Mouse (Mus musculus) mouse trophoblast stem cell (cell line): ENCODE measurements around the gene Uhrf1bp1l.
"Not testable (repeated sequence)": the region's sequence is repeated elsewhere in the genome, so short reads cannot be mapped to it uniquely, and the experiment has no call there.

ENCODE experiments used
- in situ Hi-C, 2 experiments: fragments of 300-500 bp; cut with MseI, MboI; formaldehyde crosslinking; loops; 2 replicates in 1 of 2; 3 replicates in 1 of 2; pipeline ENCODE4 v1.15.1; 2025

Gene Uhrf1bp1l

GRCm38 (mm10) chr10:89744871-89745665 is at the start of gene Uhrf1bp1l:
Uhrf1bp1l (plus strand) TSS chr10:89744991.
- in situ Hi-C loops = no loop called here

DNA sequence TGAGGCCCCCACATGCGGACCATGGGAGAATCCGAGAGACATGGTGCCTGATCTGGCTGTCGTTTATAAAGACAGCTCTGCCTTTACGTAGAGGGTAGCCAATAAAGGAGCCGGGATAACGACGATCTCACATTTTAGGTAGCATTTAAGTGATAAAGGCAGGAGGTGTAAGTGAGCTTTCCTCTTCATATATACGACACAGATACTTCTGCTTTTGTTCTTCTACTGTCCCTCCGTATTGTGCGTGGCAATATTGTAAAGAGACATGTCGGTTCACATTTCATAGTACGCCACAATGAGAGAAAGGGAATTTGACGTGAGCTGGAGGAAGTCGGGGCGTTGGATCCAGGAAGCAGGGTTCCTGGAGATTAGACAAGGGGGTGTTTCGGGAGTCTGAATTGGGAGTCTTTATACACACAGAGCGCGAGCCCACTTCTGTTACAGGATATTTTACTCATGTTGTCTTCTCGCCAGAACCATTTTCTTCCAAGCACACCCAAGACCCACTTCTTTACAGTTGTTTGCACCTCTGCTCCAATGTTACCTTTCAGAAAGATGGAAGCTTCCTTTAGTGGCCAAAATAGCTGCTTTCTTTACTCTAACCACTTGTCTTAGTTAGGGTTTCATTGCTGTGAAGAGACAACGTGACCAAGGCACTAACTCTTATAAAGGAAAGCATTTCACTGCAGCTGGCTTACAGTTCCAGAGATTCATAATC is 49.4 kb upstream of the Uhrf1bp1l start:
- in situ Hi-C loops = no loop called here

- in situ Hi-C loops = not testable (repeated sequence)
Observed at GRCm38 (mm10) chr10:89696270-89696669, 48.5 kb upstream of the Uhrf1bp1l start.

- in situ Hi-C loops = no loop called here
Observed at GRCm38 (mm10) chr10:89697956-89698355, 46.8 kb upstream of the Uhrf1bp1l start.

DNA sequence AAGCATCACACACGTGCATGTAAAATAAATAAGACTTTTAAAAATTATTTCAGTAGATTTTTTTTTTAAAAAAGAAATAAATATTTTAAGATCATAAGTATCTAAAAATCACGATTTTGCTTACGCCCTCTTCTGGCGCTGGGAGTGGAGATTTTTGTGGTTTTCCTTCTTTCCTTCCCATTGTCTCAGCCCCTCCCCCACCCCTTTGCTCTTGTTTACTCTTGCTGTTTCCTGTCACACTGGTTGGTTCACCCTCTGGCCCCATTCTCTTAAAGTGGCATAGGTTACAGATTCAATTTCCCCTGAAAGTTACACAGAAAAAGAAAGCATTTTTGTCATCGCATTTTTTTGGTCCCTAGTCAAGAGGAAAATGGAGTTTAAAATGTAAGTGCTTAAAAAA is 41.7 kb upstream of the Uhrf1bp1l start:
- in situ Hi-C loops = no loop called here

DNA sequence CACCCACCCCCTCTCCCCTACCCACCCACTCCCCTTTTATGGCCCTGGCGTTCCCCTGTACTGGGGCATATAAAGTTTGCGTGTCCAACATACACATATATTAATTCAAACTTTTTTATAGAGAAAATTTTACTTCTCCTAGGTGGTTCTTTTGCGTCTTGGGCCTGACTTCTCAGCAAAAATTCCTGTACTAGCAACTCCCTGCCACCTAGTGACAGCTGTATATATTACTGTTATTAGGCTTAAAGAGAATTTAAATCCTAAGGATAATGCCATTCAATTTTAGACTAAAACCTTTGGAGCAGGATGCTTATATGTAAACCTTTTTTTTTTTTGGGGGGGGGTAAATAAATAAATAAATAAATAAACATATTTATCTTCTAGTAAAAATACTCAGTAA is 37.4 kb upstream of the Uhrf1bp1l start:
- in situ Hi-C loops = no loop called here

DNA sequence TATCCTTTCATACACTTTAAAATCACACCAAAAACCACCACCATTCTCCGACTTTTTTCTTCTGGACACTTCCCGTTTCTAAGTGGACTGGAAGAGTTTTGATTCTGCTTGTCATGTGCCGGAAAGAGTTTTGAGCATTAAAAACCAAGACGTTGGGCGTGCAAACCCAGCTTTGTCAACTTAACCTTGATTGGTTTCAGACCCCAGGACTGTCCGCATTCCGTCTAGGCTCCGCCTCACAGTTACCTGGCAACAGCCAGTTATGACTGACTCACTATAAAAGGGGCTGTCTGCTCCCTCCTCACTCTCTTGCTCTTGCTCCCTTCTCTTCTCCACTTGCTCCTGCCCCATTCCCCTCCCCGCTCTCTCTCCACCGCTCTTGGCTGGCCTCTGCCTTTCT is 36.1 kb upstream of the Uhrf1bp1l start:
- in situ Hi-C loops = no loop called here

GRCm38 (mm10) chr10:89714910-89715309 is 29.9 kb upstream of the Uhrf1bp1l start:
- in situ Hi-C loops = no loop called here

DNA sequence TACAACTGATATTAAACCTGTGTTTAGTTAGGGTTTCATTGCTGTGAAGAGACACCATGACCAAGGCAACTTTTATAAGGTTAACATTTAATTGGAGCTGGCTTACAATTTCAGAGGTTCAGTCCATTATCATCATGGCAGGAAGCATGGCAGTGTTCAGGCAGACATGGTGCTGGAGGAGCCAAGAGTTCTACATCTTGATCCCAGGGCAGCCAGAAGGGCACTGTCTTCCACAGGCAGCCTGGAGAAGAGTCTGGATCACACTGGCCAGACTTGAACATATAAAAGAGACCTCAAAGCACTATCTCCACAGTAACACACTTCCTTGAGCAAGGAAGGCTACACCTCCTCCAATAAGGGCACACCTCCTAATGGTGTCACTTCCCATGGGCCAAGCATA is 24.5 kb upstream of the Uhrf1bp1l start:
- in situ Hi-C loops = no loop called here

DNA sequence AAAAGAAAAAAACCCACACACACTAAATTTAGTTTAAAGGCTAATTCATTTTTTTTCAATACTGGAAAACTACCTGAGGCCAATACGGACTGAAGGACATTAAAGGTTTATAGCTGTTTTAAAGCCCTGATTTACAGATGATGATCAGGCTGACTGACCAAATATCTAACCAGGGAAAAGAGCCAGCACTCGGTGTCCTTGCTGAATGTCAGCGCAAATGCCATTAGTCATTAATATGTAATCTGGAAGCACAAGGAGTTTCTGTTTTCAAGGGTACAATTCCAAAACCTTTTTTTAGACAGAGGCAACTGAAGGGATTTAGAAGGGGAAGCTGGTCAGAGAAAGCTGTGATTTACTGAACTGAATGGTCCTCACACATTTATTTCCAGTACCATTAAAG is 24.0 kb upstream of the Uhrf1bp1l start:
- in situ Hi-C loops = no loop called here

DNA sequence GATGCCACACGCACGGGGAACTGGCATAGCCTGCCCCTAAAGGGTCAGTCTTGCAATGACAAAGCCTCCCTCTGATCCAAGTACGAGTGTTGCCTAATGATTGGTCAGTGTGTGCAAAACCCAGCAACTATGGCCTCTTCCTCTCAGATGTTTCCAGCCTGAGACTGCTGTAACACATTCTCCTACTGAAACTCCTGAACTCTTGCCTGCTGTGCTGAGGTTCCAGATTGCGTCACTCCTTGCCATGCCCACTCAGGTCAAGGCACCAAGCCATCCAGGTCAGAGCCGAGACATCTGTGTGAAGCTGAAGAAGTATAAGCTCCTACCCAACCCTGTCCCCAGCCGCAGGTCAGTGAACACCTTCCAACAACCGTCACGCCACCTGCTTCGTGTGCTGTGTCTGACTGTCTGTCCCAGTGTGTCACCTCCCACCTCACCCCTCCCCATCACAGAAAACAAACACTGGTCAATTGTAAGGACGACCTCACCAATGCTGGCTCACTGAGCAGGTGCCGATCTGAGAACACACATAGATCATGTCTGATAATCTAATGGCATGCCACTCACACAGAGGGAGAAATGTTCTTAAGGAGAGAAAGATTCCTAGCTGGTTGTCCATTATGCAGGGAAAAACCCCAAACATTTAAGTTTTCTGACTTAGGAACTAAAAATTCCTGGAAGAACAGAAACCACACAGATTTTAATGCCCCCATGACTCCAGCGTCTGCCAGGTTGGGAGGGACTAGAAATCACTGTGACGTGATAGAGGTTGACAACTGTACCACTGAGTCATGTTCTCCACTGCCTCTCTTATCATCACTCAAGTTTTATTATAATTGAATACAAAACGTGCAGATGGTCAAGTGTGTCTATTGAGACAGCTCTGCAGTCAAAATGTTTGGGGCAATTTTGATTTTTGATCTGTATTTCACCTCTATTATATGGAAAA is 22.3 kb upstream of the Uhrf1bp1l start:
- in situ Hi-C loops = no loop called here

GRCm38 (mm10) chr10:89730386-89730785 is 14.4 kb upstream of the Uhrf1bp1l start:
- in situ Hi-C loops = no loop called here

DNA sequence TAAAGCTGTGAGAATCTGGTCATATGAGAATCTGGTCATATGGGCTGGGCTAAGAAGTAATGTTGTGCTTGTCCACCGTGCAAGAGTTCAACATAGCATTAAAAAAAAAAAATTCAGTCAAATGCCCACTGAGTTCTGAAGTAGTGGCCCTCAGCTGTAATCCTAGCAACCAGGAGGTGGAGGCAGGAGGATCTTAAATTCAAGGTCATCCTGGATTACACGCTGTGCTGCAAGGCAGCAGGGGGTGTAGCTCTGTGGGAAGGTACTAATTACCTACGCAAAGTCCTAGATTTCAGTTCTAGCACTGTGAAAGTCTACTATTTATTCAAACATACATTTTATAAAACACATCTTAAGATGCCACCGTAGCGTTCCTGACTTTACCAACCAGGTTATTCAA is 13.4 kb upstream of the Uhrf1bp1l start:
- in situ Hi-C loops = no loop called here

DNA sequence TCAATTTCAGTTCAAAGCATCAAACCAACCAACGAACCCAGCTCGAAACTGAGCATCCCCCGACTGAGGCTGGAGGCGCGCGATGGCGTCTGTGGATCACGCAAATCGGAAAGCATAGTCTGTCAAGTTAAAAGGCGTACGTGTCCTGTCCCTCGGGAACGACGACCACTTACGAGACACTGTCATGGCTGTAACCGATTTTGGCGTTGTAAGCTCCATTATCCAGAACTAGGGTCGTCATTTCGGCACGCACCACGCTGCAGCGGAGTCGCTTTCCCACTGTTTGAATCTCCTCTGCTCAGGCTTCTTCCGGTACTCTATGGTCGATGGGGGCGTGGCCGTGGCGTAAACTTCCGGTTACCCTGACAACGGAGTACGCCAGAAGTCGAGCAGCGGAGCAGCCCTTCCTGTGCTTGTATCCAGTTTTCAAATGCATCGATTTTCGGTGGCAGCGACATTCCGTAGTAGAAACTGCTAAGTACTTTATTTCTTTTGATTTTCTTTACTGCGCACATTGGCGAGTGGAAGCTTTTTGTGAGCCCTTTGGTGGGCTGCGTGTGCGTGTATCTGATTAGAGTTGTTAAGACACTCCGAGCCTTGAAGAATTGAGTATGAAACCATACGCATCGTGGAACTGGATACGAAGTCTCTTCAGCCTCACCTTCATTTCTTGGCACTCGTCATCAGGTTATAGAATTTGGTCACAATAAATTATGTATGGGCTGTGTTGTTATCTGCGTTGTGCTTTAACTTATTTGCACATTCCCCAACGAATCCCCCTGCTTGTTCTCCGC is 12.6 kb upstream of the Uhrf1bp1l start, which contains the start of gene Actr6:
Gene Actr6 (minus strand): TSS at position 295 of the 794 bp plus-strand sequence.
- in situ Hi-C loops = no loop called here

GRCm38 (mm10) chr10:89737092-89737491 is 7.7 kb upstream of the Uhrf1bp1l start:
- in situ Hi-C loops = no loop called here

DNA sequence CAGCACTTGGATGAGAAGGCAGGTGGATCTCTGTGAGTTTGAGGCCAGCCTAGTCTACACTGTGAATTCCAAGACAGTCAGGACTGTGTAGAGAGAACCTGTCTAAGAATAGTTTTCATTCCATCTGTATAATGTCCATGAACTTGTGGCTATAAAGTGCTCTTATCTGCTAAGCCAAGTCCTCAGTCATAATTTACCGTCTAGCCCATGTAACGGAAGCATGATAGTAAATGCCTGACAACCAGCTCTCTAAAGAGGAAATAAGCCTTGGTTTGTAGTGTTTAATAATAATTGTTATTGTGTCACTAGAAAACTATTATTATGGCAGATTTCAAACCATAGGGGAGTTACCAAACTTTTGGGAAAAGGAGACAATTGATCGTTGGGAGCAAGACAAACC is 6.9 kb upstream of the Uhrf1bp1l start:
- in situ Hi-C loops = no loop called here

GRCm38 (mm10) chr10:89738395-89738794 is 6.4 kb upstream of the Uhrf1bp1l start:
- in situ Hi-C loops = no loop called here

- in situ Hi-C loops = no loop called here
Observed at GRCm38 (mm10) chr10:89739703-89740102, 5.1 kb upstream of the Uhrf1bp1l start.

DNA sequence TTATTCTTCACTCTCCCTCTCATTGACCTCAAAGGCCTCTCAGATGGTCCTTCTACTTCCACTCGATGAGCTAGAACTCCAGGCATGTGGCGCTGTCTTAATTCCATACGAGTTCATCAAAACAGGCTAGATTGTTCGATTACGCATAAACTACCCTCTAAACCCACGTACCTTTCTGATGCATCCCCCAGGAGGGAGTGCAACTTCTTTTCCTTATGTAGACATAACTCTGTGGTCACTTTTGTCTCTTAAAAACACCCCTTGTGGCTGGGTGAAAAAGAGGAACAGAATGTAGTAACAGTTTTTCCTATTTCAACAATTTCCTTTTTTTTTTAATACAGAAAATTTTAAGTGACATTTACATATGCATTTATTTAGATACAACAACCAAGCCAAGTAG is 3.8 kb upstream of the Uhrf1bp1l start:
- in situ Hi-C loops = no loop called here

DNA sequence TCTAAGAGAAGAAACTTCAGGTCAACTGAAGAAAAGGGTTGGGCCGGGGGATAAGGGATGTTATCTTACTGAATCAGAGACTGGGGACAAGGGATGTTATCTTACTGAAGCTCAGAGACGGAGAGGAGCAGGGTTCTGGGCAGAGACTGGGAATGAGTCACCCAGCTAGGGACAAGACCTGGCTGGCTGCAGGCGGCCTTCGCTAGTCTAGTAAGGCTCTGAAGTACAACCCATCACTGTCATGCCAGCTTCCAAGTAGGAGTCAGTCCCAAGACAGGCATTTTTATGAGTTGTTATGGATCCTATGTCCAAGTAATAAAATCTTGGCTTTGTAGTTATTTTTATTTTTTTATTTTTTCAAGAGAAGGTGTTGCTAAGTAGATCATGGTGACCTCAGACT is 1.5 kb upstream of the Uhrf1bp1l start:
- in situ Hi-C loops = no loop called here

GRCm38 (mm10) chr10:89744341-89744740 is 450 bp upstream of the Uhrf1bp1l start:
- in situ Hi-C loops = no loop called here
